Mouse (Mus musculus): ENCODE data around the gene Msh5. TPM values are rescaled to one million over a fixed set of nuclear protein-coding genes. Genes with fewer than 3 reads are reported as not detected.

Gene Msh5
- polyA plus RNA-seq, 1 experiment from 2014 or later, result 4.4 TPM

DNA sequence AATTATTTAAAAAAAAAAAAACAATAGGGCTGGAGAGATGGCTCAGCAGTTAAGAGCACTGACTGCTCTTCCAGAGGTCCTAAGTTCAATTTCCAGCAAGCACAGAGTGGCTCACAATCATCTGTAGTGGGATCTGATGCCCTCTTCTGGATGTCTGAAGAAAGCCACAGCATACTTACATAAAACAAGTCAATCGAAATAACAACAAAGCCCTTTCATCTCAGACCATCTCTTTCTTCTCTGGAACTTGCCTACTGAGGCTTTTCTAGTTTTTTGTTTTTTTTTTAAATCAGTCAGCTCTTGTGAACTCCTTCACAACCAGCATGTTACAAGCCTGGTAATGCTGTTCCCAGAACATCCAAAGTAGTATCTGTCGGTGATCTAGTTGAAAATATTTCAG is 65.9 kb downstream of the Msh5 start:
- 25% methylated on average over 2 of the region's 2 CpGs for WGBS
- no peak for DNase-seq (ENCODE audit: low spot score)
- Histone ChIP-seq H3K4me1 (peaks cover 20% of the 10 kb centered on the region), H3K9me3 (no peaks in the 10 kb centered on the region), H3K4me3 (peak overlapping the region; percentile 97), H3K36me3 (replicated peaks) (peaks cover 36% of the 10 kb centered on the region), H3K27me3 (replicated peaks; ENCODE audit: low read depth, poor library complexity, severe bottlenecking) (no peaks in the 10 kb centered on the region), H3K27ac (replicated peaks) (peak overlapping the region; percentile 99)

- WGBS, result 91% methylated on average over 4 of the region's 4 CpGs
Measured at GRCm38 (mm10) chr17:34979631-34980030, 66.9 kb downstream of the Msh5 start.

More at GRCm38 (mm10) chr17:34979631-34980030, 66.9 kb downstream of the Msh5 start:
- DNase-seq (ENCODE audit: low spot score), result no peak
- Histone ChIP-seq H3K9me3 (no peaks in the 10 kb centered on the region), H3K4me3 (no peak overlapping the region), H3K36me3 (replicated peaks) (peaks cover 25% of the 10 kb centered on the region), H3K4me1 (peaks cover 20% of the 10 kb centered on the region), H3K27ac (replicated peaks) (no peak overlapping the region), H3K27me3 (replicated peaks; ENCODE audit: low read depth, poor library complexity, severe bottlenecking) (no peaks in the 10 kb centered on the region)

Other genes with a start within 250 kb of the Msh5 start
- gene Cyp21a1, start 242.2 kb downstream of the Msh5 start, polyA plus RNA-seq (2016; fragmentation: Nextera tagmentation; extraction: Ambion mirVana), result not detected in 2 replicates
- gene Stk19, start 209.8 kb downstream of the Msh5 start, polyA plus RNA-seq (2016; fragmentation: Nextera tagmentation; extraction: Ambion mirVana), result 24.6 and 26.4 TPM in 2 replicates
- gene Dxo, start 209.7 kb downstream of the Msh5 start, polyA plus RNA-seq (2016; fragmentation: Nextera tagmentation; extraction: Ambion mirVana), result 78.1 and 88.8 TPM in 2 replicates
- 57.1 and 57.3 TPM in 2 replicates for gene Skiv2l, start 196.5 kb downstream of the Msh5 start, polyA plus RNA-seq (2016; fragmentation: Nextera tagmentation; extraction: Ambion mirVana)
- gene Nelfe, start 196.4 kb downstream of the Msh5 start, polyA plus RNA-seq (2016; fragmentation: Nextera tagmentation; extraction: Ambion mirVana), result 129 and 144 TPM in 2 replicates
- gene Cfb, start 184.2 kb downstream of the Msh5 start, polyA plus RNA-seq (2016; fragmentation: Nextera tagmentation; extraction: Ambion mirVana), result 2.1 and 2.6 TPM in 2 replicates
- gene Zbtb12, start 167.3 kb downstream of the Msh5 start, polyA plus RNA-seq (2016; fragmentation: Nextera tagmentation; extraction: Ambion mirVana), result 4.8 and 6.2 TPM in 2 replicates
- not detected in 2 replicates for gene Gm20547, start 164.7 kb downstream of the Msh5 start, polyA plus RNA-seq (2016; fragmentation: Nextera tagmentation; extraction: Ambion mirVana)
- 0.55 and 1.6 TPM in 2 replicates for gene C2, start 148.5 kb downstream of the Msh5 start, polyA plus RNA-seq (2016; fragmentation: Nextera tagmentation; extraction: Ambion mirVana)
- 96.5 and 103 TPM in 2 replicates for gene Ehmt2, start 148.3 kb downstream of the Msh5 start, polyA plus RNA-seq (2016; fragmentation: Nextera tagmentation; extraction: Ambion mirVana)
- 0.21 and 0.44 TPM in 2 replicates for gene Slc44a4, start 132.3 kb downstream of the Msh5 start, polyA plus RNA-seq (2016; fragmentation: Nextera tagmentation; extraction: Ambion mirVana)
- gene Neu1, start 115.5 kb downstream of the Msh5 start, polyA plus RNA-seq (2016; fragmentation: Nextera tagmentation; extraction: Ambion mirVana), result 14.0 and 19.3 TPM in 2 replicates
- gene Hspa1b, start 87.5 kb downstream of the Msh5 start, polyA plus RNA-seq (2016; fragmentation: Nextera tagmentation; extraction: Ambion mirVana), result 0.13 and 0.15 TPM in 2 replicates
- gene Gm20481, start 76.8 kb downstream of the Msh5 start, polyA plus RNA-seq (2016; fragmentation: Nextera tagmentation; extraction: Ambion mirVana), result not detected in 2 replicates
- 1.3 and 1.9 TPM in 2 replicates for gene Hspa1a, start 74.6 kb downstream of the Msh5 start, polyA plus RNA-seq (2016; fragmentation: Nextera tagmentation; extraction: Ambion mirVana)
- gene Hspa1l, start 74.0 kb downstream of the Msh5 start, polyA plus RNA-seq (2016; fragmentation: Nextera tagmentation; extraction: Ambion mirVana), result 1.1 TPM in 2 replicates
- 339 and 361 TPM in 2 replicates for gene Lsm2, start 64.9 kb downstream of the Msh5 start, polyA plus RNA-seq (2016; fragmentation: Nextera tagmentation; extraction: Ambion mirVana)
- 197 and 223 TPM in 2 replicates for gene Vars, start 45.8 kb downstream of the Msh5 start, polyA plus RNA-seq (2016; fragmentation: Nextera tagmentation; extraction: Ambion mirVana)
- gene Vwa7, start 30.2 kb downstream of the Msh5 start, polyA plus RNA-seq (2016; fragmentation: Nextera tagmentation; extraction: Ambion mirVana), result 0.18 and 0.21 TPM in 2 replicates
- 4.2 and 5.6 TPM in 2 replicates for gene Sapcd1, start 18.7 kb downstream of the Msh5 start, polyA plus RNA-seq (2016; fragmentation: Nextera tagmentation; extraction: Ambion mirVana)
- gene Clic1, start 3.2 kb upstream of the Msh5 start, polyA plus RNA-seq (2016; fragmentation: Nextera tagmentation; extraction: Ambion mirVana), result 190 and 191 TPM in 2 replicates
- gene Ddah2, start 12.3 kb upstream of the Msh5 start, polyA plus RNA-seq (2016; fragmentation: Nextera tagmentation; extraction: Ambion mirVana), result 482 and 503 TPM in 2 replicates
- gene Ly6g6c, start 18.6 kb upstream of the Msh5 start, polyA plus RNA-seq (2016; fragmentation: Nextera tagmentation; extraction: Ambion mirVana), result 0.31 and 0.35 TPM in 2 replicates
- 0.52 and 0.93 TPM in 2 replicates for gene Mpig6b, start 19.4 kb upstream of the Msh5 start, polyA plus RNA-seq (2016; fragmentation: Nextera tagmentation; extraction: Ambion mirVana)
- 0.83 and 1.00 TPM in 2 replicates for gene Ly6g6e, start 30.2 kb upstream of the Msh5 start, polyA plus RNA-seq (2016; fragmentation: Nextera tagmentation; extraction: Ambion mirVana)
- gene Ly6g6d, start 31.3 kb upstream of the Msh5 start, polyA plus RNA-seq (2016; fragmentation: Nextera tagmentation; extraction: Ambion mirVana), result 1.3 TPM in 1 of 2 replicates, not detected in the other
- 0.51 and 0.62 TPM in 2 replicates for gene Ly6g6f, start 38.9 kb upstream of the Msh5 start, polyA plus RNA-seq (2016; fragmentation: Nextera tagmentation; extraction: Ambion mirVana)
- gene Abhd16a, start 42.5 kb upstream of the Msh5 start, polyA plus RNA-seq (2016; fragmentation: Nextera tagmentation; extraction: Ambion mirVana), result 59.4 and 60.0 TPM in 2 replicates
- not detected in 2 replicates for gene Ly6g5c, start 61.5 kb upstream of the Msh5 start, polyA plus RNA-seq (2016; fragmentation: Nextera tagmentation; extraction: Ambion mirVana)
- gene Ly6g5b, start 68.7 kb upstream of the Msh5 start, polyA plus RNA-seq (2016; fragmentation: Nextera tagmentation; extraction: Ambion mirVana), result 1.5 and 1.6 TPM in 2 replicates
- 32.5 and 33.3 TPM in 2 replicates for gene Gpank1, start 74.7 kb upstream of the Msh5 start, polyA plus RNA-seq (2016; fragmentation: Nextera tagmentation; extraction: Ambion mirVana)
- 283 and 288 TPM in 2 replicates for gene Csnk2b, start 75.3 kb upstream of the Msh5 start, polyA plus RNA-seq (2016; fragmentation: Nextera tagmentation; extraction: Ambion mirVana)
- gene D17H6S53E, start 79.6 kb upstream of the Msh5 start, polyA plus RNA-seq (2016; fragmentation: Nextera tagmentation; extraction: Ambion mirVana), result 9.6 and 9.7 TPM in 2 replicates
- gene Apom, start 85.3 kb upstream of the Msh5 start, polyA plus RNA-seq (2016; fragmentation: Nextera tagmentation; extraction: Ambion mirVana), result 0.40 and 0.69 TPM in 2 replicates
- gene Bag6, start 88.4 kb upstream of the Msh5 start, polyA plus RNA-seq (2016; fragmentation: Nextera tagmentation; extraction: Ambion mirVana), result 73.8 and 77.8 TPM in 2 replicates
- 203 and 205 TPM in 2 replicates for gene Prrc2a, start 118.2 kb upstream of the Msh5 start, polyA plus RNA-seq (2016; fragmentation: Nextera tagmentation; extraction: Ambion mirVana)
- 2.9 and 3.9 TPM in 2 replicates for gene Aif1, start 129.3 kb upstream of the Msh5 start, polyA plus RNA-seq (2016; fragmentation: Nextera tagmentation; extraction: Ambion mirVana)
- gene Lst1, start 141.7 kb upstream of the Msh5 start, polyA plus RNA-seq (2016; fragmentation: Nextera tagmentation; extraction: Ambion mirVana), result 2.6 and 6.9 TPM in 2 replicates
- 0.16 and 0.34 TPM in 2 replicates for gene Ltb, start 147.7 kb upstream of the Msh5 start, polyA plus RNA-seq (2016; fragmentation: Nextera tagmentation; extraction: Ambion mirVana)
- gene Tnf, start 155.3 kb upstream of the Msh5 start, polyA plus RNA-seq (2016; fragmentation: Nextera tagmentation; extraction: Ambion mirVana), result not detected in 2 replicates
- not detected in 2 replicates for gene Lta, start 158.6 kb upstream of the Msh5 start, polyA plus RNA-seq (2016; fragmentation: Nextera tagmentation; extraction: Ambion mirVana)
- gene Gm16181, start 174.1 kb upstream of the Msh5 start, polyA plus RNA-seq (2016; fragmentation: Nextera tagmentation; extraction: Ambion mirVana), result 0.33 and 0.40 TPM in 2 replicates
- gene Atp6v1g2, start 186.9 kb upstream of the Msh5 start, polyA plus RNA-seq (2016; fragmentation: Nextera tagmentation; extraction: Ambion mirVana), result 5.2 and 5.6 TPM in 2 replicates
- 9.3 and 9.6 TPM in 2 replicates for gene Nfkbil1, start 189.0 kb upstream of the Msh5 start, polyA plus RNA-seq (2016; fragmentation: Nextera tagmentation; extraction: Ambion mirVana)
- 726 and 735 TPM in 2 replicates for gene Ddx39b, start 195.0 kb upstream of the Msh5 start, polyA plus RNA-seq (2016; fragmentation: Nextera tagmentation; extraction: Ambion mirVana)
- gene H2-D1, start 216.0 kb upstream of the Msh5 start, polyA plus RNA-seq (2016; fragmentation: Nextera tagmentation; extraction: Ambion mirVana), result 30.3 and 32.9 TPM in 2 replicates